Mouse (Mus musculus) testis, postnatal 10 days (tissue): Measurements from ENCODE around the gene Bfsp2.

Experiments
- DNase-seq: peaks from one replicate; pipeline ENCODE4 v3.0.0; 2021; ENCODE audit warnings: low spot score

Gene Bfsp2

GRCm38 (mm10) chr9:103382989-103383388, 97.2 kb downstream of the Bfsp2 start:
- DNase-seq, result no peak

GRCm38 (mm10) chr9:103380566-103380965, 99.7 kb downstream of the Bfsp2 start:
- DNase-seq, result no peak

- no peak for DNase-seq
Measured at GRCm38 (mm10) chr9:103379199-103379598, 101.0 kb downstream of the Bfsp2 start.

- DNase-seq, result no peak
Measured at GRCm38 (mm10) chr9:103378686-103379085, 101.5 kb downstream of the Bfsp2 start.

GRCm38 (mm10) chr9:103376346-103377320, 103.6 kb downstream of the Bfsp2 start:
- DNase-seq, result no peak
